28 mouse cellular contexts compared by ENCODE assay signal in the genomic region with DNA sequence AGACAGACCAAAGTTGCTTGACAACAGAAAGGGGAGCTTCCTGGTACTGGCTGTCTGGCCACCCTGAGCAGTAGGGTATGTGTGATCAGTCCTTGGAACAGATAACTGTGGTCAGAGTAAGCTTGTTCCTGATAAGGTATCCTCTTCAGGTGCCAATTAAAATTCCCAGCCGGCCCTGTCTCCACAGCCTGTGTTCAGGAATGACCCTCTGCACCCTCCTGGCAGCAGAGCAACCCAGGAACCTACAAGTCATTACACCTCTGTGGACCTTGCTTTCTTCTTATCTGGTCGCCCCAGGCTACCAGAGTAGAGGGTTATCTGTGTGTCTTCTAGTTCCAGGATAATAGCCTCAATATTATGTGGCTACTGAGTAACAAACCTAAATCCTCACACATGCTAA. TPM values are rescaled to one million over a fixed set of nuclear protein-coding genes. Genes with fewer than 3 reads are reported as not detected.
DNase-seq lines count a peak whose midpoint lies in the region; ATAC-seq and TF ChIP-seq lines count a peak whose summit lies in the region.
"Had no signal": no experiment of that assay in that cellular context is flagged by ENCODE, and none has a peak within 500 bp of the region (broad histone marks: within the 10 kb centered on the region; RNA-seq: fewer than 3 reads in every experiment).

No protein-coding gene starts in this region.

- no peak for TF ChIP-seq POLR2A in liver, adult 2 months (IDR thresholded peaks at IDR 0.05; ENCODE audit: extremely low read depth, insufficient read depth, low read length)

- no peaks in the 10 kb centered on the region for H3K9me3 ChIP-seq in intestine, embryonic 15.5 days
- H3K9me3 ChIP-seq in liver, embryonic 13.5 days (replicated peaks) = no peaks in the 10 kb centered on the region
- no peaks in the 10 kb centered on the region for H3K9me3 ChIP-seq in hindbrain, embryonic 10.5 days
- H3K9me3 ChIP-seq: embryonic facial prominence, embryonic 12.5 days; forebrain, embryonic 13.5 days; heart, embryonic 12.5 days; limb, embryonic 10.5 days; midbrain, embryonic 12.5 days had no signal

- peaks cover 18% of the 10 kb centered on the region for H3K4me1 ChIP-seq in liver, adult 2 months (ENCODE audit: control insufficient read depth, insufficient read depth, low read length)
- no peaks in the 10 kb centered on the region for H3K4me1 ChIP-seq in intestine, embryonic 15.5 days (replicated peaks)
- peaks cover 12% of the 10 kb centered on the region for H3K4me1 ChIP-seq in liver, embryonic 13.5 days (replicated peaks)
- H3K4me1 ChIP-seq in hindbrain, embryonic 10.5 days (replicated peaks) = no peaks in the 10 kb centered on the region
- H3K4me1 ChIP-seq: embryonic facial prominence, embryonic 12.5 days; forebrain, embryonic 13.5 days; limb, embryonic 10.5 days; midbrain, embryonic 12.5 days had no signal

- peak overlapping the region; percentile 50 for H3K27ac ChIP-seq in liver, adult 2 months (replicated peaks; ENCODE audit: insufficient read depth, low read depth, low read length)
- no peak overlapping the region for H3K27ac ChIP-seq in intestine, embryonic 15.5 days
- no peak overlapping the region for H3K27ac ChIP-seq in liver, embryonic 13.5 days
- no peak overlapping the region for H3K27ac ChIP-seq in hindbrain, embryonic 10.5 days
- H3K27ac ChIP-seq: embryonic facial prominence, embryonic 12.5 days; forebrain, embryonic 13.5 days; hindbrain, embryonic 14.5 days; kidney, postnatal 0 days; layer of hippocampus, adult 2 months; limb, embryonic 10.5 days; midbrain, embryonic 12.5 days had no signal

- peaks cover 14% of the 10 kb centered on the region for H3K36me3 ChIP-seq in liver, adult 2 months (ENCODE audit: control insufficient read depth, insufficient read depth, low read length)
- H3K36me3 ChIP-seq in intestine, embryonic 15.5 days = peaks cover 25% of the 10 kb centered on the region
- peaks cover 63% of the 10 kb centered on the region for H3K36me3 ChIP-seq in liver, embryonic 13.5 days
- H3K36me3 ChIP-seq in hindbrain, embryonic 10.5 days = peaks cover 97% of the 10 kb centered on the region

- no peak overlapping the region for H3K9ac ChIP-seq in liver, adult 2 months (ENCODE audit: low read depth, low read length)
- H3K9ac ChIP-seq in intestine, embryonic 15.5 days = no peak overlapping the region
- H3K9ac ChIP-seq in liver, embryonic 13.5 days = no peak overlapping the region
- H3K9ac ChIP-seq: embryonic facial prominence, embryonic 12.5 days; forebrain, embryonic 13.5 days; heart, embryonic 12.5 days; hindbrain, embryonic 14.5 days; midbrain, embryonic 12.5 days had no signal

- H3K4me2 ChIP-seq in intestine, embryonic 15.5 days (replicated peaks) = no peak overlapping the region
- no peak overlapping the region for H3K4me2 ChIP-seq in liver, embryonic 13.5 days
- H3K4me2 ChIP-seq: embryonic facial prominence, embryonic 12.5 days; forebrain, embryonic 13.5 days; heart, embryonic 12.5 days; hindbrain, embryonic 14.5 days; midbrain, embryonic 12.5 days had no signal

- WGBS in liver, adult 2 months = 16% methylated on average over 2 of the region's 2 CpGs
- 46% methylated on average over 2 of the region's 2 CpGs for WGBS in intestine, embryonic 15.5 days
- WGBS in liver, embryonic 13.5 days (ENCODE audit: insufficient replicate concordance) = 37% methylated on average over 2 of the region's 2 CpGs
- 89% methylated on average over 2 of the region's 2 CpGs for WGBS in hindbrain, embryonic 10.5 days

- H3K27me3 ChIP-seq in liver, adult 2 months (ENCODE audit: control insufficient read depth, insufficient read depth, low read length) = no peaks in the 10 kb centered on the region
- no peaks in the 10 kb centered on the region for H3K27me3 ChIP-seq in intestine, embryonic 15.5 days (replicated peaks)
- H3K27me3 ChIP-seq in liver, embryonic 13.5 days = no peaks in the 10 kb centered on the region
- H3K27me3 ChIP-seq in hindbrain, embryonic 10.5 days (ENCODE audit: insufficient read depth, poor library complexity, severe bottlenecking) = no peaks in the 10 kb centered on the region
- H3K27me3 ChIP-seq: embryonic facial prominence, embryonic 12.5 days; forebrain, embryonic 13.5 days; heart, embryonic 12.5 days; midbrain, embryonic 12.5 days had no signal

- H3K79me2 ChIP-seq in liver, adult 2 months (ENCODE audit: control insufficient read depth, insufficient read depth, low read length) = no peaks in the 10 kb centered on the region

- ATAC-seq in intestine, embryonic 15.5 days = peak; percentile 93
- peak; percentile 83 for ATAC-seq in liver, embryonic 13.5 days (ENCODE audit: low read depth)
- peak; percentile 93 for ATAC-seq in megakaryocyte-erythroid progenitor cell, adult 5-6 weeks (replicated peaks; ENCODE audit: low FRiP score, low TSS enrichment, poor library complexity, severe bottlenecking)
- ATAC-seq in cerebellum, adult (ENCODE audit: insufficient number of reproducible peaks, low FRiP score, low TSS enrichment) = no peak
- ATAC-seq: forebrain, embryonic 13.5 days; inflammation-experienced regulatory T-cells, adult 6 months had no signal

- DNase-seq in liver, adult 2 months (ENCODE audit: extremely low read depth, low read depth, low spot score) = peak; percentile 91
- no peak for DNase-seq in liver
- peak; percentile 18 for DNase-seq in liver, embryonic 13.5 days
- no peak for DNase-seq in hindbrain, embryonic 10.5 days (ENCODE audit: low spot score)
- no peak for DNase-seq in gastrocnemius, postnatal 25 days
- DNase-seq: adrenal gland, postnatal 10 days; cerebellum, adult 11 months; cerebellum, postnatal 10 days; heart, adult 18-20 months; heart, postnatal 36 days; lung, adult 18-20 months; lung, postnatal 10 days; right cerebral cortex, postnatal 14 days; thymus, postnatal 14 days had no signal

- no peak overlapping the region for H3K4me3 ChIP-seq in liver, adult 2 months (ENCODE audit: insufficient read depth, low read depth, low read length)
- no peak overlapping the region for H3K4me3 ChIP-seq in intestine, embryonic 15.5 days (replicated peaks)
- H3K4me3 ChIP-seq in liver, embryonic 13.5 days (replicated peaks) = no peak overlapping the region
- H3K4me3 ChIP-seq in hindbrain, embryonic 10.5 days = no peak overlapping the region
- H3K4me3 ChIP-seq: embryonic facial prominence, embryonic 12.5 days; erythroblast, embryonic 14.5 days; forebrain, embryonic 13.5 days; heart, embryonic 12.5 days; layer of hippocampus, adult 2 months; limb, embryonic 10.5 days; midbrain, embryonic 12.5 days had no signal

- TF ChIP-seq CTCF in liver, adult 2 months (IDR thresholded peaks at IDR 0.05; ENCODE audit: low read depth, low read length) = no peak

RNA-seq across cellular contexts. Expression of a gene that starts 32.4 kb away (rescaled TPM):
- total RNA-seq in liver, adult 2 months (2014; rRNA removed) = 1.6 and 3.6 TPM in 2 replicates
- 2.5 and 3.3 TPM in 2 replicates for polyA plus RNA-seq in liver, adult 2 months (2012; rRNA removed)
- 3.2 and 4.5 TPM in 2 replicates for polyA plus RNA-seq in intestine, embryonic 15.5 days (2015; fragmentation: Nextera tagmentation; extraction: Ambion mirVana)
- 0.54 and 0.92 TPM in 2 replicates for polyA plus RNA-seq in liver, embryonic 13.5 days (2015; fragmentation: Nextera tagmentation; extraction: Ambion mirVana)
- not detected in 2 replicates for total RNA-seq in megakaryocyte-erythroid progenitor cell, adult 5-6 weeks (2014; fragmentation: Nextera tagmentation)
- not detected in 2 replicates for total RNA-seq in megakaryocyte-erythroid progenitor cell, adult 5-6 weeks (2017)
- polyA plus RNA-seq in hindbrain, embryonic 10.5 days (2016; fragmentation: Nextera tagmentation; extraction: Ambion mirVana) = 0.12 and 0.14 TPM in 2 replicates
- 1 to 10 TPM in 1 of 2 experiments, under 1 TPM in 1; 0.48 to 1.8 TPM for total RNA-seq in gastrocnemius, postnatal 25 days (2021)
- total RNA-seq: monocyte, adult 5-6 weeks had no signal
- polyA plus RNA-seq: erythroblast, embryonic 14.5 days had no signal

Comparison
In these comparisons a context has a peak if more than half of its experiments do, and no peak if none do; other contexts are left out.
1. DNase-seq: peak in liver, adult 2 months (single experiment) and liver, embryonic 13.5 days (single experiment); none in liver (single experiment), hindbrain, embryonic 10.5 days (single experiment) and gastrocnemius, postnatal 25 days (single experiment).